Mouse (Mus musculus) CD4-positive helper T cell, adult 2 months (primary cell): Measurements from ENCODE around the gene Klhl2.

Experiments used
- DNase-seq: peaks from one replicate; pipeline ENCODE4 v3.0.0-alpha.2; 2012; ENCODE audit warnings: low read depth, missing footprints, low spot score

Gene Klhl2

DNA sequence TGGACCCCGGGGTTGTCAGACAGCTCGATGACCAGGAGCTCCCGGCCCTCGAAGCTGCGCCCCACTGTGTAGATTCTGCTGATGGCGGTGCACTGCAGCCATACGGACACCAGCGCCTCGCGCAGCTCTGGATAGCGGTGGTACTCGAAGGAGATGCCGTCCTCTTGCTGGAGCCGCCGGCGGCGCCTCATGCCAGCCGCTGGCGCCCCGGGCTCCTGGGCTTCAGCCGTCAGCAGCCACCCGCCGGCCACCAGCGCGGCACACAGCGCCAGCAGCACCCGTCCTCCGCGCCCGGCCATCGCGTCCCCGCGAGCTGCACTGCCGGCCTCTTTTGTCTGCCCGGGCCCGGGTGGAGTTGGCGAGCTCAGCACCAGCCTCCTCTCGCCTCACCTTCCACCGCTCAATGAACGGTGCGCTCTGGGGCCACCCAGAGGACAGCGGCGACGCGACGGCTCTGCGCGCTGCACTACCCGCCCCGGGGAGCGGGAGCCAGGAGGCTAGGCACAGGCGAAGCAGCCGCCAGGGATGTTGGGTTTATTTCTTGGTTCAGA is 157.1 kb downstream of the Klhl2 start, which contains the start of gene Cpe:
Gene Cpe, minus strand, starts transcription at position 404 of the 551 bp plus-strand sequence.
- peak; percentile 49 for DNase-seq

GRCm38 (mm10) chr8:64691591-64692401 is 158.0 kb downstream of the Klhl2 start:
- DNase-seq = no peak

DNA sequence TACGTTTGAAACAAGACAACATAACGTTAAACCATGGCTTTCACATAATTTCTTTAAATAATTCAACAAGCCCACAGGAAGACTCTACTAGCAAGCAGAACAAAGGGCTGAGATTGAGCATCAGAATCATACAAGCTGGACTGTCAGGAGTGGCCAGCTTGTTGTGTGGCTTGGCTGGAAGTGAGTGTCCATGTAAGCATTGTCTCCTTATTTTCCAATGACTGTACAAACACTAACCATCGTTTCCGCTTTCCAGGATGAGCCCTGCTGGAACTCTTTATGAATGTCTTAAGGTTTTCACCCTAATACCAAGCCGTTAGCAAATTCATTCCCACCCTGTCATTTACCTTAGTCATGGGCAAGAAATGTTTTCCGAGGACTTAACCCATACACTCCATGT is 159.0 kb downstream of the Klhl2 start:
- no peak for DNase-seq

- DNase-seq = no peak
Observed at GRCm38 (mm10) chr8:64690306-64690705, 159.5 kb downstream of the Klhl2 start.
